Mouse (Mus musculus): ENCODE data around the gene Gm14326.
"Not testable (repeated sequence)": the region's sequence is repeated elsewhere in the genome, so short reads cannot be mapped to it uniquely, and the experiment has no call there.

Gm14326 gene

DNA sequence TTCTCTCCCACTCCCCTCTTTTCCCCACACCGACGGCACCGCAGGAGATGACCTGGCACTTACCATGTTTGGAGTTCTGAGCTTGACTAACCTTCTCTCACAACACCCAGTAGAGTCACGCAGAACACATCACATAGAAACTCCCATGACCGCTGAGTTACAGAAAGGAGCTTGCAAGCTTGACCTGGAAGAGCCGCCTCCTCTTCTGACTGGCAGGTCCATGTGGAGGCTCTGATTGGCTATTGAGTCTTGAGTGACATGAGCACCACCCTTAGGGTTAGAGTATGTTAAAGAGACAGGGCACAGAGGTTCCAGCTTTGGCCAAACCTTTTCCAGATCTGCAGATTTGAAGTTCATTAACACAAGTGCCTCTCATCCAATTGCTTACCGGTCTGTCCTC, at the start of gene Gm14326:
TSS of gene Gm14326 (minus strand) at position 153 of the 400 bp plus-strand sequence.
- in situ Hi-C loops (cut with MboI; ENCODE audit: low sequenced_read_pairs): not testable (repeated sequence)

DNA sequence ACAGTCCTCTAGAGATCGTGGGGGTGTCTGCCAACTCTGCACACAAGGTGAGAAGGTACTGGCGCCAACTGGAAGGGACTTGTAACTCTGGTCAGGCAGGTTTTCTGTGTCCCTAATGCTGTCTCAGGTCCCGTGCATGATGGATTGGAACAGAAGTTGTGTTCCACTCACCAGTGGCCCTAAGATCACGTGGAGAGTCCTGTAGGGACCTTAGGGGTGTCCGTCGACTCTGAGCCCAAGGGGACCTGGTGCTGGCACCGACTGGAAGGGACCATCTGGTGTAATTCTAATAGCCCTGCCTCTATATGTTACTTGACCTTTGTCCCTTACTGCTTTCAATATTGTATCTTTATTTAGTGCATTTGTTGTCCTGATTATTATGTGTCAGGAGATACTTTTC, 17.7 kb upstream of the Gm14326 start:
- in situ Hi-C loops (cut with MboI; ENCODE audit: low sequenced_read_pairs): not testable (repeated sequence)

DNA sequence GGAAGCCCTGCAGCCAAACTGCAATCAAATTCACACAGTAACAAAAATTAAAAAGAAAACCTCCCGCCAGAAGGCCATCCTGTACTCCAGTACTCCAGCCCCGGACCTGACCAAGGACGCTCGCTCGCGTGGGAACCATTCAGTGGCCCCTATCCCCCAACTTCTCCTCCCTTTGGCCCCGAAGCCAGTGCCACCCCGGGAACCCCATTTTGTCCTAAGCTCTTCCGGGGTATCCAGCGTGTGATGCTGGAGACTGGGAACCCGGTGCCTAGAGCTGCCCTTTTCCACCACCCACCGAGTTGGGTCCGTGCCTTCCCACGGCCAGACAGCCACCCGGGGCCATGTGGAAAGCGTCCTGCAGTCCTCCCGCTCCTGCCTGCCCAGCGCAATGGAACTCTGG, 363 bp downstream of the Gm14326 start:
- in situ Hi-C loops (cut with MboI; ENCODE audit: low sequenced_read_pairs): not testable (repeated sequence)

DNA sequence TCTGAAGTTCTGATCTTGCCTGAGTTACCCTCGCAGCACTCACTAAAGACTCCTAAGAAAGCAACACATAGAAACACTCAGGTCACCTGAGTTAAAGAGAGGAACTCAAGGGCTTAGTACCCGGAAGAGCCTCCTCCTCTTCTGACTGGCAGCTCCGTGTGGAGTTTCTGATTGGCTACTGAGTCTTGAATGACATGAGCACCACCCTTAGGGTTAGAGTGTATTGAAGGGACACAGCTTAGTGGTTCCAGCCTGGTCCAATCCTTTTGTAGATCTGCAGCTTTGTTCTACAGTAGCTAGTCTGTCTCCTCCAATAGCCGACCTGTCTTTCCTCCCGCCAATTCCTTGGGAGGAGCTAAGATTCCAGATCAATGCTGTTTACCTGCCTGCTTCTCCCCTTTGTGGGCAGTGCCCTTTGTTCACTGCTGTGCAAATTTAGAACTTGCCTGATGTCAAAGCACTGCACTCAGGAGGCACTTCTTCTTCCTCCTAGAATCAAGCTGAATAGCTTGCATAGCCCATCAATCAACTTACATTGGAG, 31.5 kb downstream of the Gm14326 start, which contains the start of gene Zfp972:
TSS of gene Zfp972 (minus strand) at position 51 of the 541 bp plus-strand sequence.
- in situ Hi-C loops (cut with MboI; ENCODE audit: low sequenced_read_pairs): not testable (repeated sequence)

DNA sequence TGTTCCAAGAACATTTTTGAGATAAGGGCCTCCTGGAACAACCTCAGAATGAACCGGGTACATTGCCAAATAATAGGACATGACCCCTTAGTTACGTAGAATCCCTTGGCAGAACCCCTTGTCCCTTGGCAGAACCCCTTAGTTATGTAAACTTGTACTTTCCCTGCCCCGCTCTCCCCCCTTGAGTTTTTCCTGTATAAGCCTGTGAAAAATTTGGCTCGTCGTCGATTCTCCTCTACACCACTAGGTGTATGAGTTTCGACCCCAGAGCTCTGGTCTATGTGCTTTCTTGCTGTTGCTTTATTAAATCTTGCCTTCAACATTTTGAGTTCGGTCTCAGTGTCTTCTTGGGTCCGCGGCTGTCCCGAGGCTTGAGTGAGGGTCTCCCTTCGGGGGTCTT, 53.8 kb downstream of the Gm14326 start:
- in situ Hi-C loops (cut with MboI; ENCODE audit: low sequenced_read_pairs): not testable (repeated sequence)

DNA sequence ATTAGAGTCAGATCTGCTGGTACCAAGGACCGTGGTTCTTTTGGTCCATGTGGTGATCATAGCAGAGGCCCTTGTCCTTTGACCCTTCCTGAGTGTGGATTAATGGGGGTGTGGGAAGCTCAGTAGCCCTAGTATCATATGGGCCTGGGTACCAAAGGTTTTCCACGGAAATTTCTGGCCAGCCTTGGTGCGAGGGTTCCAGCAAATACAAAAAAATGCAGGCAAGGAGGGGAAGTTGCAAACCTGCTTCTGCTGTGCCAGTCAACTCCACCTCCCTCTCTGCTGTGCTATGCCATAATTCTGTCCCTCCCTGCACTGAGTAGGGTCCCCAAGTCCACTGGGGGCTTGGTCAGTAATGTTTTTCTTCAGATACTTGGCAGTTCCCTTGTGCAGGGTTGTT, 58.9 kb downstream of the Gm14326 start:
- in situ Hi-C loops (cut with MboI; ENCODE audit: low sequenced_read_pairs): not testable (repeated sequence)

DNA sequence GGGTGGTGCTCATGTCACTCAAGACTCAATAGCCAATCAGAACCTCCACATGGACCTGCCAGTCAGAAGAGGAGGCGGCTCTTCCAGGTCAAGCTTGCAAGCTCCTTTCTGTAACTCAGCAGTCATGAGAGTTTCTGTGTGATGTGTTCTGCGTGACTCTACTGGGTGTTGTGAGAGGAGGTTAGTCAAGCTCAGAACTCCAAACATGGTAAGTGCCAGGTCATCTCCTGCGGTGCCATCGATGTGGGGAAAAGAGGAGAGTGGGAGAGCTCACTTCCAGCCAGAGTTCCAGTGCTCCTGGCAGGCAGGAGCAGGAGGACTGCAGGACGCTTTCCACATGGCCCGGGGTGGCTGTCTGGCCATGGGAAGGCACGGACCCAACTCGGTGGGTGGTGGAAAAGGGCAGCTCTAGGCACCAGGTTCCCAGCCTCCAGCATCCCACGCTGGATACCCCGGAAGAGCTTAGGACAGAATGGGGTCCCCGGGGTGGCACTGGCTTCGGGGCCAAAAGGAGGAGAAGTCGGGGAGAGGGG, 60.0 kb downstream of the Gm14326 start, which contains the start of gene Gm14327:
TSS of gene Gm14327 (plus strand) at position 51 of the 533 bp plus-strand sequence.
- in situ Hi-C loops (cut with MboI; ENCODE audit: low sequenced_read_pairs): not testable (repeated sequence)

DNA sequence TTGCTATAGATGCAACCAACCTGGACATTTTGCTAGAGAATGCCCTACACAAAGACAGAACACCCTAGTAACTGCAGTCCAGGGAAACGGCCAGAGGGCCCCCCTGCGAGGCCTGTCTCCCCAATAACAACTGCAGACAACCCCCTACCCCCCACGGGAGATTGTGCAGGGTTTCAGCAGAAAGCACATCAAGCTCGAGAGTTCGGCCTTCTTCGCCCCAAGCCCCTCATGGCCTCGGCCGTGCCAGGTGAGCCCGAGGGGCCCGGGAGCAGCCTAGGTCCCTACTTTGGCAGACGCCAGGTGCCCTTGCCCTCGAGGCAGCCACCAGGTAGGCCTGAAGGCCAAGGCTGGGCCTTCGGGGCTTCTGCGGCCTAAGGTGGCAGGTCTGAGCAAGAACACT, 69.4 kb downstream of the Gm14326 start:
- in situ Hi-C loops (cut with MboI; ENCODE audit: low sequenced_read_pairs): not testable (repeated sequence)

Measured in CH12F3 (cell line).